Mouse (Mus musculus): ENCODE measurements at regions not wholly inside any gene's neighbourhood (a gene's known extent, or its start where the extent isn't known, plus 50 kb on each side); places are given as distances from the start of the nearest gene placed in this dataset.

GRCm38 (mm10) chr9:49961329-49961728 is 162.6 kb upstream of the Ncam1 start:
- intact Hi-C loops (cut with DNase I), result no loop called here
- no peak for DNase-seq

- intact Hi-C loops (cut with DNase I), result no loop called here
- DNase-seq, result no peak
These were observed 161.3 kb upstream of the Ncam1 start for GRCm38 (mm10) chr9:49959987-49960386.

GRCm38 (mm10) chr9:49958890-49959289 is 160.2 kb upstream of the Ncam1 start:
- intact Hi-C loops (cut with DNase I), result no loop called here
- DNase-seq, result no peak

- no peak for DNase-seq
- intact Hi-C loops (cut with DNase I), result no loop called here
These were observed 155.9 kb upstream of the Ncam1 start for GRCm38 (mm10) chr9:49954601-49955000.

GRCm38 (mm10) chr9:49950321-49950720 is 151.6 kb upstream of the Ncam1 start:
- intact Hi-C loops (cut with DNase I), result no loop called here

GRCm38 (mm10) chr9:49948546-49948945 is 149.8 kb upstream of the Ncam1 start:
- intact Hi-C loops (cut with DNase I), result no loop called here
- DNase-seq, result no peak

More at GRCm38 (mm10) chr9:49950321-49950720, 151.6 kb upstream of the Ncam1 start:
- DNase-seq, result no peak

- DNase-seq, result no peak
- intact Hi-C loops (cut with DNase I), result no loop called here
These were observed 148.1 kb upstream of the Ncam1 start for GRCm38 (mm10) chr9:49946857-49947256.

- intact Hi-C loops (cut with DNase I), result no loop called here
- DNase-seq, result no peak
These were observed 137.0 kb upstream of the Ncam1 start for GRCm38 (mm10) chr9:49935555-49936376.

GRCm38 (mm10) chr9:49928041-49928656 is 129.4 kb upstream of the Ncam1 start:
- intact Hi-C loops (cut with DNase I), result no loop called here
- no peak for DNase-seq

GRCm38 (mm10) chr9:49927281-49927680 is 128.6 kb upstream of the Ncam1 start:
- DNase-seq, result no peak
- intact Hi-C loops (cut with DNase I), result no loop called here

GRCm38 (mm10) chr9:49925796-49926195 is 127.1 kb upstream of the Ncam1 start:
- intact Hi-C loops (cut with DNase I), result no loop called here
- no peak for DNase-seq

GRCm38 (mm10) chr9:49923981-49924501 is 125.3 kb upstream of the Ncam1 start:
- DNase-seq, result peak in 1 of 2 experiments; percentile 5
- intact Hi-C loops (cut with DNase I), result no loop called here

GRCm38 (mm10) chr9:49922770-49923169 is 124.0 kb upstream of the Ncam1 start:
- intact Hi-C loops (cut with DNase I), result no loop called here
- DNase-seq, result no peak

GRCm38 (mm10) chr9:49922162-49922561 is 123.4 kb upstream of the Ncam1 start:
- no peak for DNase-seq
- intact Hi-C loops (cut with DNase I), result no loop called here

GRCm38 (mm10) chr9:49921306-49921705 is 122.6 kb upstream of the Ncam1 start:
- DNase-seq, result no peak
- intact Hi-C loops (cut with DNase I), result no loop called here

- DNase-seq, result peak in 1 of 2 experiments; percentile 10
- intact Hi-C loops (cut with DNase I), result no loop called here
These were observed 116.5 kb upstream of the Ncam1 start for GRCm38 (mm10) chr9:49915046-49915719.

- intact Hi-C loops (cut with DNase I), result no loop called here
- DNase-seq, result no peak
These were observed 115.0 kb upstream of the Ncam1 start for GRCm38 (mm10) chr9:49913677-49914076.

- intact Hi-C loops (cut with DNase I), result no loop called here
- DNase-seq, result no peak
These were observed 113.6 kb upstream of the Ncam1 start for GRCm38 (mm10) chr9:49912306-49912705.

- DNase-seq, result peak in 1 of 2 experiments; percentile 8
- intact Hi-C loops (cut with DNase I), result no loop called here
These were observed 107.6 kb upstream of the Ncam1 start for GRCm38 (mm10) chr9:49906306-49906705.

- no peak for DNase-seq
- intact Hi-C loops (cut with DNase I), result no loop called here
These were observed 107.0 kb upstream of the Ncam1 start for GRCm38 (mm10) chr9:49905703-49906102.

GRCm38 (mm10) chr9:49898947-49899346 is 100.2 kb upstream of the Ncam1 start:
- DNase-seq, result no peak
- intact Hi-C loops (cut with DNase I), result no loop called here

Data from heart, postnatal 36 days (tissue).